Mouse (Mus musculus): ENCODE data around the gene Bmp3.

- no peak for TF ChIP-seq CTCF (IDR thresholded peaks at IDR 0.05; ENCODE audit: extremely low read depth, insufficient read depth, insufficient read length, insufficient replicate concordance)
- no peak for TF ChIP-seq POLR2A (IDR thresholded peaks at IDR 0.05; ENCODE audit: low read depth, low read length)
Measured at GRCm38 (mm10) chr5:98855741-98856140, 1.5 kb downstream of the Bmp3 start.

Measured in spleen, adult 2 months (tissue).